Mouse (Mus musculus) cortical plate, adult 2 months (tissue): Measurements from ENCODE around the gene Cwh43.

ENCODE experiments used
- CTCF ChIP-seq: fragments of 200-500 bp; IDR thresholded peaks from 2 replicates; pipeline ENCODE4 v1.5.1; 2011; ENCODE audit warnings: mild to moderate bottlenecking, control low read depth, low read length; ENCODE audit not compliant: insufficient read depth; ENCODE audit errors: extremely low read depth
- POLR2A ChIP-seq: fragments of 200-500 bp; IDR thresholded peaks from 2 replicates; pipeline ENCODE4 v1.6.1; 2011; ENCODE audit warnings: mild to moderate bottlenecking, low read length, control low read depth; ENCODE audit not compliant: insufficient read depth; ENCODE audit errors: extremely low read depth

GRCm38 (mm10) chr5:73376041-73376440 lies 29.8 kb upstream of the Cwh43 start:
- TF ChIP-seq POLR2A: no peak
- TF ChIP-seq CTCF: no peak
